Mouse (Mus musculus) neural tube, embryonic 14.5 days (tissue): ENCODE data around the gene Wdr91. TPM values are rescaled to one million over a fixed set of nuclear protein-coding genes. Genes with fewer than 3 reads are reported as not detected.

Experiments
- ATAC-seq: fragments of 200-750 bp; cut with Nextera tagmentation; 2 replicates; pipeline ENCODE4 v1.8.0; 2017; ENCODE audit warnings: low read depth, mild to moderate bottlenecking, moderate TSS enrichment, moderate library complexity
- H3K27ac ChIP-seq: fragments of 300-500 bp; sonication (generic); 2 replicates; pipeline ENCODE4 v1.5.1; 2014; ENCODE audit warnings: low read depth, mild to moderate bottlenecking, control low read depth, low read length, moderate library complexity, mixed read lengths
- H3K27me3 ChIP-seq: fragments of 300-500 bp; sonication (generic); 2 replicates; pipeline ENCODE4 v1.6.1; 2014; ENCODE audit warnings: low read length; ENCODE audit not compliant: control insufficient read depth, insufficient read depth
- H3K36me3 ChIP-seq: fragments of 300-500 bp; sonication (generic); 2 replicates; pipeline ENCODE4 v1.6.1; 2014; ENCODE audit warnings: low read length, mixed read lengths; ENCODE audit not compliant: control insufficient read depth, insufficient read depth
- H3K4me1 ChIP-seq: fragments of 300-500 bp; sonication (generic); 2 replicates; pipeline ENCODE4 v1.6.1; 2014; ENCODE audit warnings: low read length; ENCODE audit not compliant: control insufficient read depth, insufficient read depth
- H3K4me2 ChIP-seq: fragments of 300-500 bp; sonication (generic); 2 replicates; pipeline ENCODE4 v1.6.1; 2014; ENCODE audit warnings: mild to moderate bottlenecking, low read depth, low read length, control low read depth
- H3K4me3 ChIP-seq: fragments of 300-500 bp; sonication (generic); 2 replicates; pipeline ENCODE4 v1.5.1; 2014; ENCODE audit warnings: low read depth, low read length, control low read depth, mixed read lengths
- H3K9ac ChIP-seq: fragments of 300-500 bp; sonication (generic); replicated peaks from 2 replicates; pipeline ENCODE4 v1.6.1; 2014; ENCODE audit warnings: low read depth, mild to moderate bottlenecking, control low read depth, low read length, mixed read lengths
- H3K9me3 ChIP-seq: fragments of 300-500 bp; sonication (generic); 2 replicates; pipeline ENCODE4 v1.6.1; 2016; ENCODE audit warnings: low read length; ENCODE audit not compliant: control insufficient read depth
- WGBS: fragments of 180-500 bp; shearing (Covaris S2); extraction: QIAGEN DNeasy Blood & Tissue Kit; methylation state at CpG from one replicate; pipeline ENCODE4 v1.1.7; 2014; 5-methylcytosine and 5-hydroxymethylcytosine counted together
- polyA plus RNA-seq: library from polyadenylated mRNA; unstranded; fragments of >200 nt; fragmentation: Nextera tagmentation; extraction: Ambion mirVana; gene quantifications from 2 replicates; pipeline ENCODE4 v1.2.1, GENCODE M21; 2014

Wdr91 gene
- polyA plus RNA-seq, 1 experiment from 2014 or later = 18.3 TPM

DNA sequence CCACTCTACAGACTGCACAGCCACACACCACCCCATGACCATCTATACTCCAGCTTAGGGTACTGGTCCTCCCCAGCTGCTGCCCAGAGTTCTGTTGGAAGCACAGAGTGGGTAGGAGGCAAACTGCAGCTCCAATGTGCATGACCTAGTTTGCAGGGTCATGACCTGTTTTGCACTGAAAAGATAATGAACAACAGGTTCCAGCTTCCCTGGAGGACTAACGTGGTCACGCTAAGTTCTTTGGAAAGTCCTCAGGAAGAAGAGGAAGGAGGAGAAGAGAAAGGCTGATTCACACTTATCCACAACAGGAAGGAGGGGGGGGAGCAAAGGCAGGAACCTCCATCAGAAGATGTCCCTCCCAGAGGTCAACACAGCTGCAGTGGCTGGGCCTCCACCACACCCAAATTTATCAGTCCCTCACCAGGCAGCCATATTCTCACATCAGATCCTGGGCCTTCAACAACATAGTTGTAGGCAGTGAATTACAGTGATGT, 3.5 kb downstream of the Wdr91 start:
- WGBS = 76% methylated on average over 2 of the region's 2 CpGs
- no peak overlapping the region for H3K9ac ChIP-seq
- no peaks in the 10 kb centered on the region for H3K27me3 ChIP-seq
- no peaks in the 10 kb centered on the region for H3K9me3 ChIP-seq
- peaks cover 8% of the 10 kb centered on the region for H3K4me1 ChIP-seq
- no peak for ATAC-seq
- H3K4me2 ChIP-seq = no peak overlapping the region
- H3K27ac ChIP-seq = no peak overlapping the region
- peaks cover 10% of the 10 kb centered on the region for H3K36me3 ChIP-seq
- no peak overlapping the region for H3K4me3 ChIP-seq

GRCm38 (mm10) chr6:34906661-34907060, 4.0 kb downstream of the Wdr91 start:
- Histone ChIP-seq H3K27ac (no peak overlapping the region), H3K9me3 (no peaks in the 10 kb centered on the region), H3K4me1 (peaks cover 8% of the 10 kb centered on the region), H3K27me3 (no peaks in the 10 kb centered on the region), H3K36me3 (peaks cover 10% of the 10 kb centered on the region), H3K9ac (no peak overlapping the region), H3K4me3 (no peak overlapping the region), H3K4me2 (no peak overlapping the region)
- 88% methylated on average over 4 of the region's 4 CpGs for WGBS
- ATAC-seq = no peak

DNA sequence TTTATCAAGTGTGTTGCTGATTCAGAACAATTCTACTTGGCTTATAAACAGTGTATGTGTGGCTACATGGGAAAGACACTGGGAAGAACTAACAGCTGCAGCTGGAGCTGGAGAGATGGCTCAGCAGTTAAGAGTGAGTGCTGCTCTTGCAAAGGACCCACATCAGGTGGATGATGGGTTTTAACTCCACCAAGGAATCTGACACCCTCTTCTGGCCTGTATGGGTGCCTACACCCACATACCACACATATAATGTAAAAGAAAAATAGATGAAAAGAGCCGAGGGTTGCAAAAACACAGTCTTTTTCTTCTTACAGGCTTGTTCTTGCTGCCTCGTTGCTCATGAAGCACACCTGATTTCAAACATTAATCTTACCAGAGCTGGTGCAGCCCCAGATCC, 4.6 kb downstream of the Wdr91 start:
- no peak overlapping the region for H3K9ac ChIP-seq
- peaks cover 14% of the 10 kb centered on the region for H3K36me3 ChIP-seq
- 88% methylated on average over 2 of the region's 2 CpGs for WGBS
- no peaks in the 10 kb centered on the region for H3K9me3 ChIP-seq
- H3K27ac ChIP-seq = no peak overlapping the region
- no peak overlapping the region for H3K4me3 ChIP-seq
- no peak for ATAC-seq
- peaks cover 8% of the 10 kb centered on the region for H3K4me1 ChIP-seq
- H3K27me3 ChIP-seq = no peaks in the 10 kb centered on the region
- H3K4me2 ChIP-seq = no peak overlapping the region

DNA sequence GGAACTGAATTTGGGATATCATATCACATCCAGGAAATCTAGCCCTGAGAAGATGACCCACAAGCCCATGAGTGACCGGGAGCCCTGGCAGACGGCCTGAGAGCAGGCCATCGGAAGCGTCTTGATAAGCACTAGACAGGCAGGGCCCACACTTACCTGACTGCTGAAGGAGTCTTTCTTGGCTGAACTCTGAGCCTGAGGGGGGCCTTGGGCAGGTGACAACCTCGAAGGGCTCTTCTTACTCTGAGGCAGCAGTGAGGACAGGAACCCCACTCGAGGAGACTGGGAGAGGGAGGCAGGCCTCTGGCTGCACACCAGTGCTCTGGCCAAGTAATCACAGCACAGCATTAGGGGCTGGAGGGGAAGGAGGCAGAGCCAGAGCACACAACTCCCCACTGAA, 6.3 kb downstream of the Wdr91 start:
- Histone ChIP-seq H3K27ac (no peak overlapping the region), H3K4me1 (peaks cover 2% of the 10 kb centered on the region; the same call in 1 of the 2 replicates), H3K9ac (no peak overlapping the region), H3K4me2 (no peak overlapping the region), H3K36me3 (peaks cover 15% of the 10 kb centered on the region), H3K9me3 (no peaks in the 10 kb centered on the region), H3K27me3 (no peaks in the 10 kb centered on the region), H3K4me3 (no peak overlapping the region)
- ATAC-seq = no peak
- 93% methylated on average over 6 of the region's 6 CpGs for WGBS

DNA sequence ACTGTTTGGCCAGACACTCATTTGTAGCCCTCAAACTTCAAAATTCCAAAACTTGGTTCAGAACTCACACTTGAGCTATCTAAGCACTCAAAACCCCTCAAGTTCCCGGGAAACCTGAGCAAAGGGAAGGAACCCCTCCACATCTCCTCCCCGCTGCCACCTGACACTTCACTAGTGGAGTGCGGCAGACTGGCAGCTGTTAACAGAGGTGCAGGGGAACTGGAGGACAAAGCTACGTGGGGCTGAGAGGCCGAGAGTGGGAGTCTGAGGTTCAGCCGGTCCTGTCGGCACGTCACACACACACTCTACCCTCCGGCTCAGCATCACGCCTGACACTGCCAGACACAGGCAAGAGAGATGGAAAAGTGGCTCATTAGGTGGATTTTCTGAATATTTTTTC, 6.8 kb downstream of the Wdr91 start:
- ATAC-seq = no peak
- Histone ChIP-seq H3K9me3 (no peaks in the 10 kb centered on the region), H3K36me3 (peaks cover 15% of the 10 kb centered on the region), H3K4me3 (no peak overlapping the region), H3K27me3 (no peaks in the 10 kb centered on the region), H3K9ac (no peak overlapping the region), H3K4me2 (no peak overlapping the region), H3K4me1 (no peaks in the 10 kb centered on the region), H3K27ac (no peak overlapping the region)
- WGBS = 92% methylated on average over 10 of the region's 10 CpGs

DNA sequence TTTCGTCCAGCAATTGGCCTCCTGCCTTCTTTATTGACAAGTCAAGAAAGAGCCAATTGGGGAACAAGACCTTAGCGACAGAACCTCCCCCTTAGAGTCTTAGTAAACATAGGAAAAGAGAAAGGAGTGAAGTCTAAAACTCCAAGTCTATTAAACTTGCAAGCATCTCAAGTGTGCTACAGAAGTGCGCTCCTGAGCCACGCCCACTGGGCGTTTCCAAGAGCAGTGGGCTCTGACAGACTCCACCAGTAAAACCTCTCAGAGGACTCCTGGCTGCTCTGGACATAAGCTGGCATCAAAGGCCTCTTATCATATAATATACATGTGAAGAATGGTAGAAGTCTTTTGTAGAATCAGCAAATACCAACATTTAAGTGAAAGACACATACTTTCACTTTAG, 7.2 kb downstream of the Wdr91 start:
- H3K4me1 ChIP-seq = no peaks in the 10 kb centered on the region

DNA sequence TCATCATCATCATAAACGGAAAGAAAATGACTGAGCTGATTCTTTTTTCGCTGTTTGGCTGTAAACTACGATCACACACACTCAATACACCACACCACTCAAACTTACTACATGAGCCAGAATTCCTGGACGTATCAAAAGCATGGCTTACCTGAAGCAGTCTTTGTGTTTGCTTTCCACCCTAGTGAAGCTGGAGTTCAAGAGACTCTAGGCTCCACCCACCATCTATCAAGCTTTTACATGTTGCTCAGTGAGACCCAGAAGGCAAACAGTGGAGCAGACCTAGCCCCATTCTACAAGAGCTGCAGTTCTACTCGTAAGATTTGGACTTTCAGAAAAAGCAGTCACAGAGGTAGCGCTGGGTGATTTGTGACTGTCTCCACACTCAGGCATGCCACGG, 8.1 kb downstream of the Wdr91 start:
- Histone ChIP-seq H3K4me1 (no peaks in the 10 kb centered on the region), H3K4me2 (no peak overlapping the region), H3K4me3 (no peak overlapping the region), H3K36me3 (peaks cover 14% of the 10 kb centered on the region), H3K9me3 (no peaks in the 10 kb centered on the region), H3K27me3 (no peaks in the 10 kb centered on the region), H3K27ac (no peak overlapping the region), H3K9ac (no peak overlapping the region)
- no peak for ATAC-seq
- WGBS = 89% methylated on average over 7 of the region's 7 CpGs

More for the DNA sequence above, 7.2 kb downstream of the Wdr91 start:
- 90% methylated on average over 5 of the region's 5 CpGs for WGBS
- H3K9me3 ChIP-seq = no peaks in the 10 kb centered on the region
- H3K4me2 ChIP-seq = no peak overlapping the region
- no peak overlapping the region for H3K27ac ChIP-seq
- no peaks in the 10 kb centered on the region for H3K27me3 ChIP-seq
- peaks cover 15% of the 10 kb centered on the region for H3K36me3 ChIP-seq
- no peak overlapping the region for H3K4me3 ChIP-seq
- H3K9ac ChIP-seq = no peak overlapping the region
- no peak for ATAC-seq

DNA sequence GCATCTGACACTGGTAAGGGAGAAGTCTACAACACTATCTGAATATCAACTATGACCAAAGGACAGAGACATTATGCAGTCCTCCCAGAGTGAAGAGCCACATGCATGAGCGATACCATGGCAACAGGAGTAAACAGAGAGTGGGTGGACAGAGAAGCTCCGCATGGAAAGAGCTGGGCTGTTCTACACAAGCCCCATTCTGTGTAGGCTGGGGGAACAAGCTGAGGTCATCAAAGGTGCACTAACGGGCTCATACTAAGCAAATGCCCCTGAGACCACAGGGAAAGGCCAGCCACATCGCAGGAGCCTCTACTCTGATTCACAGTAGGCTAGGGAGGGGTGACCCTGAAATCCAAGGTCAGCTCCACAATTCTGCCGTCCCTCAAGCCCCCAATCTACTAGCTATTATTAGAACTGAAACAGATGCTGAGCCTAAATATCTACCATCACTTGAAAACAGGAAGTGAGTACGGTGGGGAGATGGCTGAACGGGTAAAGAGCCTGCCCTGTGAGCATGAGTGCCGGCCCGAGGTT, 8.7 kb downstream of the Wdr91 start:
- no peak overlapping the region for H3K9ac ChIP-seq
- peaks cover 14% of the 10 kb centered on the region for H3K36me3 ChIP-seq
- no peaks in the 10 kb centered on the region for H3K27me3 ChIP-seq
- WGBS = 71% methylated on average over 9 of the region's 9 CpGs
- no peak overlapping the region for H3K4me3 ChIP-seq
- no peak overlapping the region for H3K27ac ChIP-seq
- no peak overlapping the region for H3K4me2 ChIP-seq
- H3K4me1 ChIP-seq = no peaks in the 10 kb centered on the region
- H3K9me3 ChIP-seq = no peaks in the 10 kb centered on the region
- ATAC-seq = peak; percentile 28; the same call in 1 of the 2 replicates

- ATAC-seq = no peak
- WGBS = 43% methylated on average over 2 of the region's 2 CpGs
- H3K4me1 ChIP-seq = no peaks in the 10 kb centered on the region
- H3K4me2 ChIP-seq = no peak overlapping the region
- H3K9me3 ChIP-seq = no peaks in the 10 kb centered on the region
- no peak overlapping the region for H3K4me3 ChIP-seq
- no peaks in the 10 kb centered on the region for H3K27me3 ChIP-seq
- no peak overlapping the region for H3K9ac ChIP-seq
- peaks cover 16% of the 10 kb centered on the region for H3K36me3 ChIP-seq
- H3K27ac ChIP-seq = no peak overlapping the region
These were observed 9.7 kb downstream of the Wdr91 start for GRCm38 (mm10) chr6:34900990-34901389.
